Mouse (Mus musculus): ENCODE data around the gene Gorab. TPM values are rescaled to one million over a fixed set of nuclear protein-coding genes. Genes with fewer than 3 reads are reported as not detected.

Gene Gorab
- polyA plus RNA-seq, 2 experiments, result 19.6 to 28.3 TPM

GRCm38 (mm10) chr1:163350988-163351387, 52.5 kb downstream of the Gorab start:
- no peak overlapping the region for H3K27ac ChIP-seq (replicated peaks; ENCODE audit: low read depth, low read length)
- TF ChIP-seq POLR2A (IDR thresholded peaks at IDR 0.05; ENCODE audit: borderline replicate concordance, extremely low read depth, insufficient read depth, insufficient read length), result no peak
- H3K4me1 ChIP-seq (ENCODE audit: control insufficient read depth, insufficient read depth, low read length), result peaks cover 4% of the 10 kb centered on the region
- DNase-seq (ENCODE audit: low spot score) (no peak), ATAC-seq (ENCODE audit: low FRiP score, low read depth) (no peak)
- H3K27me3 ChIP-seq (ENCODE audit: control insufficient read depth, insufficient read depth, low read length), result no peaks in the 10 kb centered on the region
- WGBS, result 64% methylated on average over 3 of the region's 3 CpGs
- no peak overlapping the region for H3K4me3 ChIP-seq (replicated peaks; ENCODE audit: low read length)
- H3K4me2 ChIP-seq (replicated peaks; ENCODE audit: low read depth, low read length, severe bottlenecking), result no peak overlapping the region
- H3K36me3 ChIP-seq (ENCODE audit: control insufficient read depth, insufficient read depth, low read length), result no peaks in the 10 kb centered on the region
- no peak overlapping the region for H3K9ac ChIP-seq (ENCODE audit: low read depth, low read length, severe bottlenecking)
- H3K9me3 ChIP-seq (ENCODE audit: control insufficient read depth, low read length), result no peaks in the 10 kb centered on the region

- 80% methylated on average over 5 of the region's 5 CpGs for WGBS
- no peaks in the 10 kb centered on the region for H3K36me3 ChIP-seq (ENCODE audit: control insufficient read depth, insufficient read depth, low read length)
- H3K27me3 ChIP-seq (ENCODE audit: control insufficient read depth, insufficient read depth, low read length), result no peaks in the 10 kb centered on the region
- H3K4me2 ChIP-seq (replicated peaks; ENCODE audit: low read depth, low read length, severe bottlenecking), result no peak overlapping the region
- TF ChIP-seq POLR2A (IDR thresholded peaks at IDR 0.05; ENCODE audit: borderline replicate concordance, extremely low read depth, insufficient read depth, insufficient read length), result no peak
- no peak overlapping the region for H3K27ac ChIP-seq (replicated peaks; ENCODE audit: low read depth, low read length)
- H3K9me3 ChIP-seq (ENCODE audit: control insufficient read depth, low read length), result no peaks in the 10 kb centered on the region
- DNase-seq (ENCODE audit: low spot score), result no peak
- no peaks in the 10 kb centered on the region for H3K4me1 ChIP-seq (ENCODE audit: control insufficient read depth, insufficient read depth, low read length)
- H3K4me3 ChIP-seq (replicated peaks; ENCODE audit: low read length), result no peak overlapping the region
- no peak for ATAC-seq (ENCODE audit: low FRiP score, low read depth)
- no peak overlapping the region for H3K9ac ChIP-seq (ENCODE audit: low read depth, low read length, severe bottlenecking)
Observed at GRCm38 (mm10) chr1:163345541-163345940, 57.9 kb downstream of the Gorab start.

GRCm38 (mm10) chr1:163344931-163345330, 58.5 kb downstream of the Gorab start:
- DNase-seq (ENCODE audit: low spot score), result no peak
- H3K9ac ChIP-seq (ENCODE audit: low read depth, low read length, severe bottlenecking), result no peak overlapping the region

GRCm38 (mm10) chr1:163339219-163339561, 64.3 kb downstream of the Gorab start:
- WGBS, result 75% methylated on average over 3 of the region's 3 CpGs
- no peaks in the 10 kb centered on the region for H3K4me1 ChIP-seq (ENCODE audit: control insufficient read depth, insufficient read depth, low read length)
- H3K9me3 ChIP-seq (ENCODE audit: control insufficient read depth, low read length), result no peaks in the 10 kb centered on the region
- H3K27ac ChIP-seq (replicated peaks; ENCODE audit: low read depth, low read length), result no peak overlapping the region
- TF ChIP-seq POLR2A (IDR thresholded peaks at IDR 0.05; ENCODE audit: borderline replicate concordance, extremely low read depth, insufficient read depth, insufficient read length), result no peak
- DNase-seq (ENCODE audit: low spot score), result no peak
- H3K9ac ChIP-seq (ENCODE audit: low read depth, low read length, severe bottlenecking), result no peak overlapping the region
- no peaks in the 10 kb centered on the region for H3K36me3 ChIP-seq (ENCODE audit: control insufficient read depth, insufficient read depth, low read length)
- no peaks in the 10 kb centered on the region for H3K27me3 ChIP-seq (ENCODE audit: control insufficient read depth, insufficient read depth, low read length)
- no peak overlapping the region for H3K4me2 ChIP-seq (replicated peaks; ENCODE audit: low read depth, low read length, severe bottlenecking)
- no peak for ATAC-seq (ENCODE audit: low FRiP score, low read depth)
- H3K4me3 ChIP-seq (replicated peaks; ENCODE audit: low read length), result no peak overlapping the region

More at GRCm38 (mm10) chr1:163344931-163345330, 58.5 kb downstream of the Gorab start:
- Histone ChIP-seq H3K4me1 (ENCODE audit: control insufficient read depth, insufficient read depth, low read length) (no peaks in the 10 kb centered on the region), H3K4me2 (replicated peaks; ENCODE audit: low read depth, low read length, severe bottlenecking) (no peak overlapping the region), H3K36me3 (ENCODE audit: control insufficient read depth, insufficient read depth, low read length) (no peaks in the 10 kb centered on the region), H3K27me3 (ENCODE audit: control insufficient read depth, insufficient read depth, low read length) (no peaks in the 10 kb centered on the region), H3K27ac (replicated peaks; ENCODE audit: low read depth, low read length) (no peak overlapping the region), H3K9me3 (ENCODE audit: control insufficient read depth, low read length) (no peaks in the 10 kb centered on the region), H3K4me3 (replicated peaks; ENCODE audit: low read length) (no peak overlapping the region)
- TF ChIP-seq POLR2A (IDR thresholded peaks at IDR 0.05; ENCODE audit: borderline replicate concordance, extremely low read depth, insufficient read depth, insufficient read length), result no peak
- no peak for ATAC-seq (ENCODE audit: low FRiP score, low read depth)
- whole genome bisulfite sequencing, result 35% methylated on average over 1 of the region's 1 CpGs

GRCm38 (mm10) chr1:163338525-163339218, 64.8 kb downstream of the Gorab start:
- ATAC-seq (ENCODE audit: low FRiP score, low read depth) (no peak), DNase-seq (ENCODE audit: low spot score) (no peak)
- Histone ChIP-seq H3K9ac (ENCODE audit: low read depth, low read length, severe bottlenecking) (no peak overlapping the region), H3K27ac (replicated peaks; ENCODE audit: low read depth, low read length) (no peak overlapping the region), H3K4me3 (replicated peaks; ENCODE audit: low read length) (no peak overlapping the region), H3K36me3 (ENCODE audit: control insufficient read depth, insufficient read depth, low read length) (no peaks in the 10 kb centered on the region), H3K27me3 (ENCODE audit: control insufficient read depth, insufficient read depth, low read length) (no peaks in the 10 kb centered on the region), H3K9me3 (ENCODE audit: control insufficient read depth, low read length) (no peaks in the 10 kb centered on the region), H3K4me1 (ENCODE audit: control insufficient read depth, insufficient read depth, low read length) (no peaks in the 10 kb centered on the region), H3K4me2 (replicated peaks; ENCODE audit: low read depth, low read length, severe bottlenecking) (no peak overlapping the region)
- no peak for TF ChIP-seq POLR2A (IDR thresholded peaks at IDR 0.05; ENCODE audit: borderline replicate concordance, extremely low read depth, insufficient read depth, insufficient read length)
- WGBS, result 58% methylated on average over 7 of the region's 7 CpGs
